Mouse (Mus musculus): ENCODE results near the gene Mst1.

- TF ChIP-seq POLR2A (IDR thresholded peaks at IDR 0.05; ENCODE audit: insufficient read length, low read depth) (no peak), TCF12 (IDR thresholded peaks at IDR 0.05; ENCODE audit: insufficient read depth, poor library complexity, severe bottlenecking) (no peak), REST (IDR thresholded peaks at IDR 0.05; ENCODE audit: insufficient read depth, insufficient read length) (no peak), E2F4 (IDR thresholded peaks at IDR 0.05; ENCODE audit: insufficient read depth) (no peak), MYOD1 (IDR thresholded peaks at IDR 0.05; ENCODE audit: control insufficient read depth in 1 of 3, insufficient read length in 2 of 3, low read depth in 2 of 3) (no peak)
Observed at GRCm38 (mm10) chr9:108106090-108106489, 25.9 kb downstream of the Mst1 start.
